In the genomic region with DNA sequence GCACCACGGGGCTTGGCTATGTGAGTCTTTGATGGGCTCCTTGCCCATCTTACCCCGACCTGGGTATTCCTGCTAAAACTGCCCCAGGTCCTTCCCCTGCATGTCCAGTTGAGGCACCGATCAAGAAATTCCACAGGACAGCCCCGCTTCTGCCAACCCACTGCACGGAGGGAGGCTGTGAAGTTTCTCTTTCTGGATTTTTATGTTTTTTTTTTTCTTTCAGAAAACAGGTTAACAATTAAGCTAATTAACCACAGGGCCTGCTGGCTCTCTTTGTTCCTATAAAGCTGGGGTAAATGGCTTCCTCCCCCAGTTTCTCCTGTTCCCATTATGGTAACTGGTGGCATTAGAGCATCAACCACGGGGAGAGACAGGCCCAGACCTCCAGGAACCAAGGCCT, we compare ENCODE assay signal across 11 mouse cellular contexts. TPM values are rescaled to one million over a fixed set of nuclear protein-coding genes. Genes with fewer than 3 reads are reported as not detected.
DNase-seq lines count a peak whose midpoint lies in the region; ATAC-seq lines count a peak whose summit lies in the region.
"Had no signal": no experiment of that assay in that cellular context is flagged by ENCODE, and none has a peak within 500 bp of the region (broad histone marks: within the 10 kb centered on the region; RNA-seq: fewer than 3 reads in every experiment).

No protein-coding gene starts in this region.

- peak overlapping the region; percentile 70; the same call in 1 of the 2 replicates for H3K9ac ChIP-seq in heart, embryonic 13.5 days
- H3K9ac ChIP-seq in midbrain, embryonic 11.5 days (ENCODE audit: low read length) = no peak overlapping the region
- no peak overlapping the region for H3K9ac ChIP-seq in hindbrain, embryonic 12.5 days
- H3K9ac ChIP-seq: embryonic facial prominence, embryonic 12.5 days had no signal

- H3K9me3 ChIP-seq in heart, embryonic 13.5 days = no peaks in the 10 kb centered on the region
- no peaks in the 10 kb centered on the region for H3K9me3 ChIP-seq in midbrain, embryonic 10.5 days (replicated peaks)
- H3K9me3 ChIP-seq in midbrain, embryonic 11.5 days (ENCODE audit: control insufficient read depth, low read length) = no peaks in the 10 kb centered on the region
- H3K9me3 ChIP-seq in limb, embryonic 10.5 days (replicated peaks) = no peaks in the 10 kb centered on the region
- no peaks in the 10 kb centered on the region for H3K9me3 ChIP-seq in hindbrain, embryonic 12.5 days (replicated peaks)
- H3K9me3 ChIP-seq: embryonic facial prominence, embryonic 12.5 days had no signal

- no peaks in the 10 kb centered on the region for H3K36me3 ChIP-seq in heart, embryonic 13.5 days
- no peaks in the 10 kb centered on the region for H3K36me3 ChIP-seq in midbrain, embryonic 10.5 days
- no peaks in the 10 kb centered on the region for H3K36me3 ChIP-seq in midbrain, embryonic 11.5 days (ENCODE audit: control insufficient read depth, insufficient read depth, low read length)
- no peaks in the 10 kb centered on the region for H3K36me3 ChIP-seq in limb, embryonic 10.5 days
- no peaks in the 10 kb centered on the region for H3K36me3 ChIP-seq in hindbrain, embryonic 12.5 days
- H3K36me3 ChIP-seq: embryonic facial prominence, embryonic 12.5 days had no signal

- H3K4me3 ChIP-seq in heart, embryonic 13.5 days = no peak overlapping the region
- H3K4me3 ChIP-seq in midbrain, embryonic 10.5 days = no peak overlapping the region
- no peak overlapping the region for H3K4me3 ChIP-seq in midbrain, embryonic 11.5 days (ENCODE audit: low read depth, low read length)
- no peak overlapping the region for H3K4me3 ChIP-seq in limb, embryonic 10.5 days
- no peak overlapping the region for H3K4me3 ChIP-seq in hindbrain, embryonic 12.5 days
- H3K4me3 ChIP-seq: embryonic facial prominence, embryonic 12.5 days; myocyte had no signal

- peak overlapping the region; percentile 93 for H3K27ac ChIP-seq in heart, embryonic 13.5 days (replicated peaks)
- H3K27ac ChIP-seq in midbrain, embryonic 10.5 days (replicated peaks) = 0 out of 2 replicates have a peak overlapping the region, but pooled peaks have one; percentile 66
- H3K27ac ChIP-seq in midbrain, embryonic 11.5 days (ENCODE audit: low read depth, low read length) = no peak overlapping the region
- peak overlapping the region; percentile 91 for H3K27ac ChIP-seq in limb, embryonic 10.5 days
- H3K27ac ChIP-seq in hindbrain, embryonic 12.5 days = no peak overlapping the region
- H3K27ac ChIP-seq: embryonic facial prominence, embryonic 12.5 days had no signal

- no peak for DNase-seq in heart, adult 9 months (ENCODE audit: low spot score in 2 of 2)
- DNase-seq in midbrain, embryonic 10.5 days (ENCODE audit: low spot score) = no peak
- DNase-seq in midbrain, embryonic 11.5 days (ENCODE audit: low spot score, missing footprints) = no peak
- no peak for DNase-seq in limb, embryonic 10.5 days (ENCODE audit: low spot score)
- no peak for DNase-seq in right cerebral cortex, postnatal 36 days (ENCODE audit: low spot score in 2 of 2)
- DNase-seq: cerebellum, adult 11-12 months had no signal

- no peaks in the 10 kb centered on the region for H3K27me3 ChIP-seq in heart, embryonic 13.5 days (replicated peaks)
- H3K27me3 ChIP-seq in midbrain, embryonic 10.5 days (ENCODE audit: low read depth, poor library complexity, severe bottlenecking) = peaks cover 95% of the 10 kb centered on the region
- peaks cover 7% of the 10 kb centered on the region for H3K27me3 ChIP-seq in midbrain, embryonic 11.5 days (ENCODE audit: control insufficient read depth, insufficient read depth, low read length)
- peaks cover 2% of the 10 kb centered on the region; the same call in 1 of the 2 replicates for H3K27me3 ChIP-seq in limb, embryonic 10.5 days (ENCODE audit: low read depth, poor library complexity, severe bottlenecking)
- H3K27me3 ChIP-seq in hindbrain, embryonic 12.5 days = peaks cover 43% of the 10 kb centered on the region

- no peak for ATAC-seq in heart, embryonic 13.5 days (ENCODE audit: extremely low read depth, insufficient number of reproducible peaks, low FRiP score, low TSS enrichment)
- no peak for ATAC-seq in midbrain, embryonic 11.5 days (ENCODE audit: low FRiP score)
- ATAC-seq in megakaryocyte, adult 5-6 weeks (ENCODE audit: poor library complexity, severe bottlenecking) = no peak
- ATAC-seq in hindbrain, embryonic 12.5 days (ENCODE audit: low FRiP score) = no peak

- WGBS in heart, embryonic 13.5 days = 71% methylated on average over 6 of the region's 6 CpGs
- WGBS in midbrain, embryonic 10.5 days = 75% methylated on average over 6 of the region's 6 CpGs
- WGBS in midbrain, embryonic 11.5 days = 73% methylated on average over 6 of the region's 6 CpGs
- WGBS in limb, embryonic 10.5 days = 63% methylated on average over 6 of the region's 6 CpGs
- 63% methylated on average over 6 of the region's 6 CpGs for WGBS in hindbrain, embryonic 12.5 days

- H3K4me1 ChIP-seq in heart, embryonic 13.5 days = peaks cover 92% of the 10 kb centered on the region
- H3K4me1 ChIP-seq in midbrain, embryonic 10.5 days = peaks cover 76% of the 10 kb centered on the region
- peaks cover 10% of the 10 kb centered on the region for H3K4me1 ChIP-seq in midbrain, embryonic 11.5 days (ENCODE audit: control insufficient read depth, insufficient read depth, low read length)
- peaks cover 84% of the 10 kb centered on the region for H3K4me1 ChIP-seq in limb, embryonic 10.5 days
- H3K4me1 ChIP-seq in hindbrain, embryonic 12.5 days = peaks cover 28% of the 10 kb centered on the region

- peak overlapping the region; percentile 56; the same call in 1 of the 2 replicates for H3K4me2 ChIP-seq in heart, embryonic 13.5 days
- no peak overlapping the region for H3K4me2 ChIP-seq in midbrain, embryonic 11.5 days
- H3K4me2 ChIP-seq in hindbrain, embryonic 12.5 days (replicated peaks) = no peak overlapping the region
- H3K4me2 ChIP-seq: embryonic facial prominence, embryonic 12.5 days had no signal

RNA-seq across cellular contexts. Expression of gene Llgl2, which starts 10.2 kb away (rescaled TPM):
- 18.9 and 19.0 TPM in 2 replicates for polyA plus RNA-seq in heart, embryonic 13.5 days (2015; fragmentation: Nextera tagmentation; extraction: Ambion mirVana)
- 5.5 and 5.9 TPM in 2 replicates for polyA plus RNA-seq in midbrain, embryonic 10.5 days (2016; fragmentation: Nextera tagmentation; extraction: Ambion mirVana)
- polyA plus RNA-seq in midbrain, embryonic 11.5 days (2014; fragmentation: Nextera tagmentation; extraction: Ambion mirVana) = 2.4 and 2.5 TPM in 2 replicates
- polyA plus RNA-seq in limb, embryonic 10.5 days (2016; fragmentation: Nextera tagmentation; extraction: Ambion mirVana) = 11.2 and 12.3 TPM in 2 replicates
- 3.4 and 5.0 TPM in 2 replicates for total RNA-seq in megakaryocyte, adult 5-6 weeks (2015)
- total RNA-seq in megakaryocyte, adult 5-6 weeks (2017) = 5.2 and 6.0 TPM in 2 replicates
- polyA plus RNA-seq in hindbrain, embryonic 12.5 days (2016; fragmentation: Nextera tagmentation; extraction: Ambion mirVana) = 4.0 and 6.1 TPM in 2 replicates

RNA-seq across cellular contexts. Expression of gene Tsen54, which starts 19.5 kb away (rescaled TPM):
- 24.4 and 27.5 TPM in 2 replicates for polyA plus RNA-seq in heart, embryonic 13.5 days (2015; fragmentation: Nextera tagmentation; extraction: Ambion mirVana)
- polyA plus RNA-seq in midbrain, embryonic 10.5 days (2016; fragmentation: Nextera tagmentation; extraction: Ambion mirVana) = 35.3 and 39.7 TPM in 2 replicates
- polyA plus RNA-seq in midbrain, embryonic 11.5 days (2014; fragmentation: Nextera tagmentation; extraction: Ambion mirVana) = 20.8 and 21.7 TPM in 2 replicates
- polyA plus RNA-seq in limb, embryonic 10.5 days (2016; fragmentation: Nextera tagmentation; extraction: Ambion mirVana) = 42.5 and 48.8 TPM in 2 replicates
- 2.6 and 5.4 TPM in 2 replicates for total RNA-seq in megakaryocyte, adult 5-6 weeks (2015)
- 7.0 and 16.3 TPM in 2 replicates for total RNA-seq in megakaryocyte, adult 5-6 weeks (2017)
- 27.1 and 28.8 TPM in 2 replicates for polyA plus RNA-seq in hindbrain, embryonic 12.5 days (2016; fragmentation: Nextera tagmentation; extraction: Ambion mirVana)

RNA-seq across cellular contexts. Expression of gene Caskin2, which starts 20.6 kb away (rescaled TPM):
- 20.0 and 20.1 TPM in 2 replicates for polyA plus RNA-seq in heart, embryonic 13.5 days (2015; fragmentation: Nextera tagmentation; extraction: Ambion mirVana)
- polyA plus RNA-seq in midbrain, embryonic 10.5 days (2016; fragmentation: Nextera tagmentation; extraction: Ambion mirVana) = 17.5 and 18.6 TPM in 2 replicates
- polyA plus RNA-seq in midbrain, embryonic 11.5 days (2014; fragmentation: Nextera tagmentation; extraction: Ambion mirVana) = 10.4 and 11.7 TPM in 2 replicates
- 18.1 and 18.9 TPM in 2 replicates for polyA plus RNA-seq in limb, embryonic 10.5 days (2016; fragmentation: Nextera tagmentation; extraction: Ambion mirVana)
- 1.6 and 2.5 TPM in 2 replicates for total RNA-seq in megakaryocyte, adult 5-6 weeks (2015)
- 1.7 and 3.0 TPM in 2 replicates for total RNA-seq in megakaryocyte, adult 5-6 weeks (2017)
- polyA plus RNA-seq in hindbrain, embryonic 12.5 days (2016; fragmentation: Nextera tagmentation; extraction: Ambion mirVana) = 17.2 and 17.9 TPM in 2 replicates

RNA-seq across cellular contexts. Expression of gene Myo15b, which starts 24.2 kb away (rescaled TPM):
- 0.17 and 0.27 TPM in 2 replicates for polyA plus RNA-seq in heart, embryonic 13.5 days (2015; fragmentation: Nextera tagmentation; extraction: Ambion mirVana)
- 0.12 and 0.21 TPM in 2 replicates for polyA plus RNA-seq in midbrain, embryonic 10.5 days (2016; fragmentation: Nextera tagmentation; extraction: Ambion mirVana)
- not detected in 2 replicates for polyA plus RNA-seq in midbrain, embryonic 11.5 days (2014; fragmentation: Nextera tagmentation; extraction: Ambion mirVana)
- 0.05 and 0.18 TPM in 2 replicates for polyA plus RNA-seq in limb, embryonic 10.5 days (2016; fragmentation: Nextera tagmentation; extraction: Ambion mirVana)
- 0.51 TPM in 1 of 2 replicates, not detected in the other for total RNA-seq in megakaryocyte, adult 5-6 weeks (2015)
- 0.04 and 0.33 TPM in 2 replicates for total RNA-seq in megakaryocyte, adult 5-6 weeks (2017)
- polyA plus RNA-seq in hindbrain, embryonic 12.5 days (2016; fragmentation: Nextera tagmentation; extraction: Ambion mirVana) = 0.05 and 0.12 TPM in 2 replicates

Comparison
In these comparisons a context has a peak if more than half of its experiments do, and no peak if none do; other contexts are left out.
1. H3K27ac ChIP-seq: peak in heart, embryonic 13.5 days (single experiment), midbrain, embryonic 10.5 days (single experiment) and limb, embryonic 10.5 days (single experiment); none in midbrain, embryonic 11.5 days (single experiment) and hindbrain, embryonic 12.5 days (single experiment).